Mouse (Mus musculus) heart, adult 2 months (tissue): ENCODE data around the gene Hoxb3.

ENCODE experiments used
- CTCF ChIP-seq: fragments of 200-600 bp; IDR thresholded peaks from 2 replicates; pipeline ENCODE4 v1.8.1; 2022; ENCODE audit warnings: antibody characterized with exemption, mild to moderate bottlenecking, moderate library complexity
- POLR2A ChIP-seq: fragments of 200-500 bp; IDR thresholded peaks from 2 replicates; pipeline ENCODE4 v1.6.1; 2011; ENCODE audit warnings: mild to moderate bottlenecking, low read depth, low read length, control low read depth; ENCODE audit not compliant: insufficient read depth

- TF ChIP-seq CTCF (no peak), POLR2A (no peak)
These were observed 2.7 kb downstream of the Hoxb3 start for GRCm38 (mm10) chr11:96325747-96326212.
